Mouse (Mus musculus) ZHBTc4 (cell line): ENCODE measurements around the gene Rps6kb2.

Experiments
- DNase-seq: peaks from one replicate; pipeline ENCODE4 v3.0.0-alpha.2; 2011; ENCODE audit warnings: low read depth, low spot score

The Rps6kb2 gene

GRCm38 (mm10) chr19:4120496-4120895 lies 42.7 kb downstream of the Rps6kb2 start:
- DNase-seq, result no peak

DNA sequence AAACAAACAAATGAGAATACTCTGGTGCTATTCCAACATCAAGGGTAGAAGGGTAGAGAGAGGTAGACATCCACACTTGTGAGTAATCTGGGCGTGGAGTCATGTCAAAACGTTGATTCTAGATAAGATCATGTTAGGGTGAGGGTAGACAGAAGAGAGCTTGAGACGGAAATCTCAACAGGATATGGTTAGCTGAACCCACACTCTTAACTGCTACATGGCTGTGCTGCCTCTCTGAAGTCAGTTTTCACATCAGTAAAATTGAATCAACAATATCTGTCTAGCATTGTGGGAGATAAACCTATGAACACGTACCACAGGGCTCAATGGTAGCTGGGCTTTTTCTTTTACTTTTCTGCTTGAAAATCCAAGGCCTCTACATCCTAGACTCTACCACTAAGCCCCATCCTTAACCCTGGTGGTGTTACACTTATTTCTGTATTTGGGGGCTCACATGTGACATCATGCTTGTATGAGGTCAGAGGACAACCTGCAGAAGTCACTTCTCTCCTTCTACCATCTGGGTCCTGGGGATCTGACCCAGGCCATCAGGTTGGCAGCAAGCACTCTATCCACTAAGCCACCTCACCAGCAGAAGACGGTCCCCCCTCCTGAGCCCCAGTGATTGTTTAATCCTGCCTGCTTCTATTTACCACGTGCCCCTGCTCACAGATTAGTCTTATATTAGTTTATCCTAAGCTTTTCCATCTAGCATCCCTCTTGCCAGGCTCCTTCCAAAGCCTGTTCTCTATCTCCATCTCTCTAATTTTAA lies 43.3 kb downstream of the Rps6kb2 start:
- no peak for DNase-seq

- no peak for DNase-seq
Observed at GRCm38 (mm10) chr19:4118350-4118749, 44.8 kb downstream of the Rps6kb2 start.

DNA sequence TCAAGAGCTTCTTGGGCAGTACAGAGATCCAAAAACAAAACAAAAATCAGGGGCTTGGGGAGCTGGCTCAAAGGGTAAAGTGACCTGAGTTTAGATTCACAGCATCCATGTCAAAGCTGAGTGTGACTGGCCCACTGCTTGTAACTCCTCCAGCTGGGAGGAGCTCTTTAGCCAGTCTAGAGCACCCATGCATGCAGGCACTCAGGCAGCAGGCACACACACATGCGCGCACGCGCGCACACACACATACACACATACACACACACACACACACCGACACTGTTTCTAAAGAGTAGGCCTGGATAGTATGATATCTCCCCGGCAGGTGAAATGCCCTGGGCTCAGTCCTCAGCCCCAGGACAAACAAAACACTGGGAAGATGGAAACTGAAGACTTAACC lies 46.1 kb downstream of the Rps6kb2 start:
- DNase-seq, result no peak

GRCm38 (mm10) chr19:4115816-4116215 lies 47.3 kb downstream of the Rps6kb2 start:
- no peak for DNase-seq

GRCm38 (mm10) chr19:4115144-4115543 lies 48.0 kb downstream of the Rps6kb2 start:
- no peak for DNase-seq

DNA sequence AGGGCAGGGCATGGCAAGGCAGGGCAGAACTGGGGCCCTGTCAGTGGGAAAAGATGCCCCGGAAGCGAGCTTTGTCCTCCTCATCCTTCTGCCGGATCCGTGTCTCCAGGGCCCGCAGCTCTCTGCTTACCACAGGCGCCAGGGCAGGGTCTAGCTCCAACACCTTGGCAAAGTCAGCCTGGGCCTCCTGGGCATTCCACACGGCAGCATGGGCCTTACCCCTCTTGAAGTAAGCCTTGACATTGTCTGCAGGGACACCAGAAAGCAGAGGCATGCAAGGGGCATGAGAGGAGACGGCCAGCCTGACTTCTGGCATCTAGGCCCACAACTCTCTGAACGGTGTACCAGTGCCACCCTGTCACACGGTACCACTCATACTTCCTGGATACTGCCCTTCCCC lies 48.6 kb downstream of the Rps6kb2 start:
- DNase-seq, result no peak

GRCm38 (mm10) chr19:4113806-4114230 lies 49.3 kb downstream of the Rps6kb2 start:
- DNase-seq, result no peak

- DNase-seq, result no peak
Observed at GRCm38 (mm10) chr19:4113186-4113805, 49.9 kb downstream of the Rps6kb2 start.

DNA sequence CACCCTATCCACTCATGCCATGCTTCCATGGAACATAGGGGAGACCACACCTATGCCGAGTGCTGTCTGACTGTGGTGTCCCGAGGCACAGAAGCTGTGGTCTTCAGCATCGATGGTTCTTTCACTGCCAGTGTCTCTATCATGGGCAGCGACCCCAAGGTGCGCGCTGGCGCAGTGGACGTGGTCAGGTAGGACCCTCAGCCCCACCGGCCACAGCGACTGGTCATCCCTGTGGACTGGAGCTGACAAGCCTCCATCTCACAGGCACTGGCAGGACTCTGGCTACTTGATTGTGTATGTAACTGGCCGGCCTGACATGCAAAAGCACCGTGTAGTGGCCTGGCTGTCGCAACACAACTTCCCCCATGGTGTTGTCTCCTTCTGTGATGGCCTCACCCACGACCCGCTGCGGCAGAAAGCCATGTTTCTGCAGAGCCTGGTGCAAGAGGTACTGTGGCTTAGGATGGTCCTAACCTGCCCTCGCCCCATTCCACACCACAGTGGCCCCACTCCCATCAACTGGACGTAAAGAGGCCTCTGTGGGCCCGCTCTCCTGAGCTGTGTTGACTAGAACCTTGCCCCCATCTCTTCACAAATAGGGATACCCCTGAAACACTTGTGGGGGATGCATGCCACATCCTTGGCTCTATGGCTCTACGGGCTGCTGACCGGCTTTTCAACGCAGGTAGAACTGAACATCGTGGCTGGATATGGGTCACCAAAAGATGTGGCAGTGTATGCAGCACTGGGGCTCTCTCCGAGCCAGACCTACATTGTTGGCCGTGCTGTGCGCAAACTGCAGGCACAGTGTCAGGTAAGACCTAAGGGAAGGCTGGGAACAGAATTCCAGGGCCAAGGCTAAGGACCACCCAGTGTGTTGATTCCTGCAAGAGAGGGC lies 50.8 kb downstream of the Rps6kb2 start:
- DNase-seq, result no peak

GRCm38 (mm10) chr19:4108535-4108934 lies 54.6 kb downstream of the Rps6kb2 start:
- DNase-seq, result no peak

- DNase-seq, result no peak
Observed at GRCm38 (mm10) chr19:4106654-4107053, 56.5 kb downstream of the Rps6kb2 start.

- no peak for DNase-seq
Observed at GRCm38 (mm10) chr19:4104675-4105194, 58.4 kb downstream of the Rps6kb2 start.
